Mouse (Mus musculus) B cell, adult 62 days (primary cell): Measurements from ENCODE around the gene Pkn1. TPM values are rescaled to one million over a fixed set of nuclear protein-coding genes. Genes with fewer than 3 reads are reported as not detected.

Experiments used
- total RNA-seq: library from RNA; stranded (reverse); gene quantifications from 4 replicates; pipeline ENCODE4 v1.2.4, GENCODE M21; 2023

The Pkn1 gene
- 329 to 366 TPM (median 340 TPM) in 4 replicates for total RNA-seq

GRCm38 (mm10) chr8:83698661-83699453 lies at the start of gene Pkn1:
Gene Pkn1 (minus strand): TSS chr8:83699179.

GRCm38 (mm10) chr8:83740976-83741741 lies 42.2 kb upstream of the Pkn1 start, which contains the start of gene Adgre5:
Gene Adgre5 (minus strand): TSS chr8:83741326.

GRCm38 (mm10) chr8:83715031-83715690 lies 16.2 kb upstream of the Pkn1 start, which contains the start of gene Ddx39:
Gene Ddx39 (plus strand): TSS chr8:83715177.

GRCm38 (mm10) chr8:83665969-83666865 lies 32.8 kb downstream of the Pkn1 start, which contains the start of gene Ptger1:
Gene Ptger1 (plus strand): TSS chr8:83666678.

GRCm38 (mm10) chr8:83652030-83652743 lies 46.8 kb downstream of the Pkn1 start, which contains the start of gene Gipc1:
Gene Gipc1 (plus strand): TSS chr8:83652677.

Other genes starting within 250 kb of the Pkn1 start
- 17.1 to 25.0 TPM (median 19.4 TPM) in 4 replicates for gene Scoc, start 240.8 kb downstream of the Pkn1 start, total RNA-seq
- not detected in 4 replicates for gene Olfr370, start 163.4 kb downstream of the Pkn1 start, total RNA-seq
- 71.7 to 80.9 TPM (median 76.8 TPM) in 4 replicates for gene Ndufb7, start 132.5 kb downstream of the Pkn1 start, total RNA-seq
- 203 to 240 TPM (median 215 TPM) in 4 replicates for gene Tecr, start 91.2 kb downstream of the Pkn1 start, total RNA-seq
- 123 to 207 TPM (median 147 TPM) in 4 replicates for gene Dnajb1, start 91.0 kb downstream of the Pkn1 start, total RNA-seq
- gene Gipc1, start 46.5 kb downstream of the Pkn1 start, total RNA-seq, result 23.5 to 28.6 TPM (median 24.3 TPM) in 4 replicates
- gene Ptger1, start 32.5 kb downstream of the Pkn1 start, total RNA-seq, result 0.48 to 1.6 TPM (median 1.0 TPM) in 4 replicates
- gene Ddx39, start 16.0 kb upstream of the Pkn1 start, total RNA-seq, result 94.8 to 105 TPM (median 99.6 TPM) in 4 replicates
- 1,082 to 1,170 TPM (median 1,147 TPM) in 4 replicates for gene Adgre5, start 42.1 kb upstream of the Pkn1 start, total RNA-seq
- gene Adgrl1, start 200.9 kb upstream of the Pkn1 start, total RNA-seq, result 6.7 to 10.1 TPM (median 8.4 TPM) in 4 replicates